Mouse (Mus musculus): Measurements from ENCODE around the gene 1810062G17Rik. TPM values are rescaled to one million over a fixed set of nuclear protein-coding genes. Genes with fewer than 3 reads are reported as not detected.

Gene 1810062G17Rik
- total and polyA plus RNA-seq, 3 experiments, result 1.0 to 2.3 TPM; not detected in 1

DNA sequence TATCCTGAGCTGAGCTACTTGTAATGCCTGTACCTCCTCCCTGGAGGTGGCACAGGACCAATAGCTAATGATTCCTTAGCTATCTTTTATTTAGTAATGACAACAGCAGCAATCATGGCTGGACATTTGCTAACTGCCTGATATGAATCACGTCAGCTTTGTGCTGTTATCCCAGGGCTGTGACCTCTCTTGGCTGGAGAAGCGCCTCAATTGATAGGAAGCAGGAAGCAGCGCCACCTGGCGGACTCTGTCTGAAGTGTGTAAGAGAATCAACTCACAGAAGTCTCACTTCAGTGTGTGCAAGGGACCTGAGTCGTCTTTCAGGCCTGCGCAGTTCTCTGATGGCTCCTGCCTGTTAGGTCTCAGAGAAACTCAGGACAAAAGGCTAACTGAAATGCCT, 19.7 kb downstream of the 1810062G17Rik start:
- peak overlapping the region; percentile 62 to 67 for H3K4me3 ChIP-seq (ENCODE audit: control insufficient read depth in 1 of 2, insufficient read depth in 1 of 2, low read depth in 2 of 2, low read length in 2 of 2)
- TF ChIP-seq ETS1 (IDR thresholded peaks at IDR 0.05; ENCODE audit: low read depth, low read length), result no peak
- TF ChIP-seq MXI1 (IDR thresholded peaks at IDR 0.05; ENCODE audit: low read depth, low read length), result no peak
- TF ChIP-seq SMC3 (IDR thresholded peaks at IDR 0.05; ENCODE audit: low read depth, low read length), result peak; percentile 91
- TF ChIP-seq ELF1 (IDR thresholded peaks at IDR 0.05; ENCODE audit: low read depth, low read length), result no peak
- no peak for TF ChIP-seq MAZ (IDR thresholded peaks at IDR 0.05; ENCODE audit: low read depth, low read length)
- no peak for TF ChIP-seq POLR2AphosphoS5 (IDR thresholded peaks at IDR 0.05; ENCODE audit: borderline replicate concordance, low read depth, low read length)
- no peak for TF ChIP-seq MYC (IDR thresholded peaks at IDR 0.05; ENCODE audit: low read depth, low read length)
- TF ChIP-seq JUND (IDR thresholded peaks at IDR 0.05; ENCODE audit: low read depth, low read length), result no peak
- no peak for TF ChIP-seq CHD2 (IDR thresholded peaks at IDR 0.05; ENCODE audit: low read length)
- no peak for TF ChIP-seq EP300 (IDR thresholded peaks at IDR 0.05; ENCODE audit: low read depth in 1 of 2, low read length in 2 of 2)
- no peak for TF ChIP-seq ZMIZ1 (IDR thresholded peaks at IDR 0.05; ENCODE audit: low read depth, low read length)
- peak; percentile 18; the same call in 1 of the 2 replicates for TF ChIP-seq NRF1 (IDR thresholded peaks at IDR 0.05; ENCODE audit: insufficient read depth, low read depth, low read length, poor library complexity, severe bottlenecking)
- TF ChIP-seq UBTF (IDR thresholded peaks at IDR 0.05; ENCODE audit: borderline replicate concordance, insufficient read depth, low read depth, low read length), result no peak
- peak; percentile 32; the same call in 1 of the 2 replicates for TF ChIP-seq BHLHE40 (IDR thresholded peaks at IDR 0.05; ENCODE audit: borderline replicate concordance, low read depth, low read length)
- peak; percentile 85 for TF ChIP-seq RAD21 (IDR thresholded peaks at IDR 0.05; ENCODE audit: low read depth, low read length)
- TF ChIP-seq MYB (IDR thresholded peaks at IDR 0.05; ENCODE audit: low read depth, low read length), result no peak
- TF ChIP-seq POLR2AphosphoS2 (IDR thresholded peaks at IDR 0.05; ENCODE audit: low read length), result no peak
- TF ChIP-seq GATA1 (IDR thresholded peaks at IDR 0.05; ENCODE audit: low read depth, low read length), result no peak
- TF ChIP-seq TCF12 (IDR thresholded peaks at IDR 0.05; ENCODE audit: low read depth, low read length), result no peak
- no peak for TF ChIP-seq KAT2A (conservative IDR thresholded peaks at IDR 0.05; ENCODE audit: low read depth, low read length)
- no peak for TF ChIP-seq ZKSCAN1 (IDR thresholded peaks at IDR 0.05; ENCODE audit: low read depth, low read length)
- peak; percentile 39; the same call in 1 of the 2 replicates for TF ChIP-seq RCOR1 (IDR thresholded peaks at IDR 0.05; ENCODE audit: low read depth, low read length)
- TF ChIP-seq GABPA (IDR thresholded peaks at IDR 0.05; ENCODE audit: low read depth, low read length), result no peak
- TF ChIP-seq HCFC1 (IDR thresholded peaks at IDR 0.05; ENCODE audit: low read depth, low read length), result 0 out of 2 replicates have a peak, but pooled peaks have one; percentile 41
- TF ChIP-seq MEF2A (IDR thresholded peaks at IDR 0.05; ENCODE audit: extremely low read depth, insufficient replicate concordance, low read depth, low read length, poor library complexity, severe bottlenecking), result no peak
- TF ChIP-seq ZNF384 (IDR thresholded peaks at IDR 0.05; ENCODE audit: low read depth, low read length), result no peak
- peak; percentile 44; the same call in 1 of the 2 replicates for TF ChIP-seq TBP (IDR thresholded peaks at IDR 0.05; ENCODE audit: low read depth, low read length)
- no peak for TF ChIP-seq POLR2A (IDR thresholded peaks at IDR 0.05; ENCODE audit: control insufficient read depth in 1 of 2, insufficient read depth in 1 of 2, low read depth in 1 of 2, low read length in 2 of 2, poor library complexity in 1 of 2)
- TF ChIP-seq E2F4 (IDR thresholded peaks at IDR 0.05; ENCODE audit: borderline replicate concordance, low read depth, low read length), result no peak
- peak; percentile 45; the same call in 1 of the 2 replicates for TF ChIP-seq SIN3A (IDR thresholded peaks at IDR 0.05; ENCODE audit: low read length)
- peak; percentile 87 to 94 (median 93) for TF ChIP-seq CTCF (IDR thresholded peaks at IDR 0.05 in 2 of 3, conservative IDR thresholded peaks at IDR 0.05 in 1 of 3; ENCODE audit: control insufficient read depth in 1 of 3, insufficient read depth in 1 of 3, low read depth in 2 of 3, low read length in 3 of 3, poor library complexity in 1 of 3, severe bottlenecking in 1 of 3)
- TF ChIP-seq USF2 (IDR thresholded peaks at IDR 0.05; ENCODE audit: borderline replicate concordance in 1 of 2, insufficient read depth in 1 of 2, low read depth in 1 of 2, low read length in 2 of 2), result no peak
- peak; percentile 86 for TF ChIP-seq ZC3H11A (IDR thresholded peaks at IDR 0.05; ENCODE audit: low read depth, low read length)
- TF ChIP-seq USF1 (IDR thresholded peaks at IDR 0.05; ENCODE audit: low read depth, low read length), result no peak
- TF ChIP-seq MAFK (IDR thresholded peaks at IDR 0.05; ENCODE audit: borderline replicate concordance, low read depth, low read length), result no peak
- TF ChIP-seq NELFE (IDR thresholded peaks at IDR 0.05; ENCODE audit: low read depth, low read length), result no peak
- no peak for TF ChIP-seq MAX (IDR thresholded peaks at IDR 0.05; ENCODE audit: low read length)
- no peak for TF ChIP-seq TAL1 (IDR thresholded peaks at IDR 0.05; ENCODE audit: low read length)

More for the DNA sequence above, 19.7 kb downstream of the 1810062G17Rik start:
- H3K36me3 ChIP-seq (ENCODE audit: control insufficient read depth in 1 of 2, insufficient read depth in 2 of 2, low read length in 2 of 2), result peaks cover 0 to 22% of the 10 kb centered on the region in 2 experiments; a peak in 2 of 4 replicates
- no peaks in the 10 kb centered on the region for H3K27me3 ChIP-seq (ENCODE audit: control insufficient read depth in 1 of 2, insufficient read depth in 2 of 2, low read length in 2 of 2)
- no peak overlapping the region for H3K27ac ChIP-seq (ENCODE audit: control insufficient read depth, low read depth, low read length)
- peaks cover 6 to 28% of the 10 kb centered on the region in 2 experiments for H3K4me1 ChIP-seq (ENCODE audit: control insufficient read depth in 1 of 2, insufficient read depth in 2 of 2, low read length in 2 of 2)
- peak; percentile 90 for DNase-seq (ENCODE audit: low read depth, low spot score)
- no peaks in the 10 kb centered on the region for H3K9me3 ChIP-seq (replicated peaks; ENCODE audit: insufficient read depth, low read length)
- no peaks in the 10 kb centered on the region for H3K79me2 ChIP-seq (ENCODE audit: control insufficient read depth, insufficient read depth, low read length, poor library complexity)
- H3K9ac ChIP-seq (ENCODE audit: control insufficient read depth, low read depth, low read length, poor library complexity, severe bottlenecking), result no peak overlapping the region

Measured in MEL (cell line).